Mouse (Mus musculus): Measurements from ENCODE around the gene Banp.

Banp gene

DNA sequence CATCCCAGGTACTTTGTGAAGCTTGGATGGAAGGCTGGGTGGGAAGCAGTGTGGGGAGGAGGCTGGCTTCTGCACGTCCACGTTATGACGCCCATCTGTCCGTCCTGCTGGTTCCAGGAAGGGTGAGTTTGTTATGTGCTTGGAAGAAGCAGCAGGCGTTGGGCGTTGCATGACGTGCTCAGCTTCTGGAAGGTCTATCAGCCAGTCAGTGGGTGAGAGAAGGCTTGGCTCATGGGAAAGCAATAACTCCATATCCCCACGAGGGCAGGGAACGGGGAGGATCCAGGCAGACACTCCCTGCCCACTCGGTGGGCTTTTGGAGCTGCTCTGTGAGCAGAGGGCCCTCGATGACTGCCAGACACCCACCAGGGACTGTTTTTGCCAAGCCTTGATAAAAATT, 119.7 kb downstream of the Banp start:
- DNase-seq, result no peak

DNA sequence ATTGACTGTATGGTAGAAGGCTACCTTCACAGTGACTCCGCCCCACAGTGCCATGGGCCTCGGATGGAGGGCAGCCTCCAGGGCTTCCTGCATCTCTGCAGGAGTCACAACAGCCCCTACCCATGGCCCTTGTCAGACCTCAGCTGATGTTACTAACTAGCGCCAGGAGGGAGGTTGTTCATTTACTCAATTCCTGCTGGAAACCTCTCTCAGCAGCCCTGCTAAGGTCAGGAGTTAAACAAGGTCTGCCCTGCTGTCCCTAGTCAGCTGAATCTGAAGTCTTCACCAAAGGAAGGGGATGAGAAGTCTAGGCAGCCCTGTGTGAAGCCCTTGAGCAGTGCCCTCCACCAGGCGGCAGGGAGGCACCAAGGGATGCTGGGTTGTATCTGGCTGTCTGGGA, 121.6 kb downstream of the Banp start:
- no peak for DNase-seq

DNA sequence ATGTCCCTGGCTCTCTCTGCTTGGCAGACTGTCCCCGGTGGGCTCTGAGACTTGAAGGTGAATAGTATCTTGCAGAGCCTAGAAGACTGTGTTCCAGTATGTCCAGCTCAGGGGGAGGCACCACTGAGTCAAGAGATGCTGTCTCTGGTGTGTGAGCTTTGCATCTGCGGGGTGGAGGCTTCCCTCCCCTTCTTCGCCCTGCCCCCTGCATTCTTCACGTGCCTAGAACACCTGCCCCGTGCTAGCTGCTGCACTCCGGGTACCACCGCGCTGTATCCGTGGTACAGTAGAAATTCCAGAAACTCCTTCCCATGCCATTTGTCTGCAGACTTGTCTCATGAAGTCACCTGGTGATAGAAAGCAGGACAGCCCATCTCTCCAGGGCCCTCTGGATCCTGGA, 124.4 kb downstream of the Banp start:
- DNase-seq, result no peak

DNA sequence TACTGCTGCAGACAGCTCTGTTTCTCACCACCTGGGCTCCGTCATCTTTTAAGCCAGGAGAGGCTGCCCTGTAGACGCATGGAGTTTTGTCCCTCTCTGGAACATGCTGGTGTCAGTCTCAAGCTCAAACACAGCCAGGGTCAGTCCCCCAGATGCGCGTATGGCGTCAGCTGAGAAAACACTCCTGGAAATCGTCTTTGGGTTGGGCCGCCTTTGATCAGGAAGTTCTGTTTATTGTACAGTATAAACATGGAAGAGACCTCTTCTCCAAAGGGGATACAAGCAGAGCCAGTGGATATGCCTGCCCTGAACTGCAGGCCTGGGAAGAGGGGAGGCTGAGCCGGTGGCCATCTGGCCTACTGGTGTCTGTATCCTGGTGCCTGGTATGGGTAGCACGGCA, 124.9 kb downstream of the Banp start:
- peak; percentile 55 for DNase-seq

DNA sequence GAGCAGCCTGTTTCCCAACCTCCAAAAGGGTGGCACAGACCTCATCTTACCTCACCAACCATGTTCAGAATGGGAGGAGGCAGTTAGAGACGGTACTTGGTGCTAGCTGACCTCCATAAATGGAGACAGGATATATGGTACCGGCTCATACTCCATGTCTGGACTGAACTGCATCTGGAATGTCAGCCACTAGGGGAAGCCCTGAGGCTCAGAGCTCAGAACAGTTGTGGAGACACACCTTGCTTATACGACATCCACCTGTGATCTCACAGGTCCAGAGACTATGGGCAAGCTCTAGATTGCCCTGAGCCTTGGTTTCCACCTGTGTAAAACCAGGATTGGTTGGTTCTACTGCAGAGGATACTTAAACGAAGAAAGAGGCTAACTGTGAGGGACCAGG, 125.4 kb downstream of the Banp start:
- no peak for DNase-seq

DNA sequence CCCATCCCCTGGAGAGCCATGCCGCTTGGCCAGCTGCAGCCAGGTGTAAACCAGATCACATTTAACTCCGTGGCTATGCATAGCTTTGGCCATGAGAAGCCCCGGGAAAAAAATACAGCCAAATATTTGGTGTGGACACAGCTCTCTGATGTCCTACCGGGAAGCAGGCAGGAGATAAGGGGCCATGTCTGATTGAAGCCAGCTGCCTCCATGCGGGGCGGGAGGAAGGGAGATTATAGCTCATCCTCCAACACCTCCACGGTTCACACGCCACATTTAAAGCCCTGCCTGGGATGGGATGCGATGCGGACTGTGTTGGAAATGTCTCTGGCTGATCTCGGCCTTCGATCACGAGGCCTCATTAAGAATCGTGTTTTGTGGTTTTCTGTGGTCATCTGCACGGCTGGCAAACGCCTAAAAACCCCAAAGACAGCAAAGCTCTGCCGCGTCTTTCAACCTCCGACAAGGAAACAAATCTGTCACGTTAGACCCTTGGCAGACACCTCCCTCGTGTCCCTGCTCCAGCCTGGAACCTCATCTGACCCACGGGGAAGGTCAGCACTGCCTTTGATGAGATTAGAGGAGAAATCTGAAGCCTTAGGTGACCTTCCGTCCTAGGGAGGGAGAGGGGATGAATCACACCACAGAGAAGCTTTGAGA, 126.8 kb downstream of the Banp start:
- no peak for DNase-seq

DNA sequence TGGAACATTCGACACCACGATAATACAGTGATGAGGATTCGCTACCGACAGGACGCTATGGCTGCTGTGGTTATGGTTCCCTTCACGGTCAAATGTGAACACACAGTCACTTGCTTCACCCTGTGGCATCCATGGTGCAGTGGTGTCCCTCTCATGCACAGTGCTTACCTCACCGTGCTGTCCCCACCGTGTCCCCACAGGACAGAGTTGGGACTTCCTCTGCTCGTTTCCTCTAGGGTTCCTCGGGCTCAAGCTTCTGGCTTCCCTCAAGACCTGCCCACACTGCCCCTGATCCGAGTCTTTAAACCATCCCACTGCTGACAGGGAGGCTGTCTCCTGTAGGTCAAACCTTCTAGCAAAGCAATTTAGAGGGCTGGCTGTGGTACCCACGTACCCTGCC, 128.8 kb downstream of the Banp start:
- no peak for DNase-seq

Measured in lung, postnatal 10 days (tissue).